Mouse (Mus musculus): ENCODE data around the gene Stc2.

Gene Stc2

GRCm38 (mm10) chr11:31369648-31370286 lies at the start of gene Stc2:
TSS of gene Stc2 (minus strand) at chr11:31370074.
- no peak for DNase-seq (ENCODE audit: low read depth, low spot score)

DNA sequence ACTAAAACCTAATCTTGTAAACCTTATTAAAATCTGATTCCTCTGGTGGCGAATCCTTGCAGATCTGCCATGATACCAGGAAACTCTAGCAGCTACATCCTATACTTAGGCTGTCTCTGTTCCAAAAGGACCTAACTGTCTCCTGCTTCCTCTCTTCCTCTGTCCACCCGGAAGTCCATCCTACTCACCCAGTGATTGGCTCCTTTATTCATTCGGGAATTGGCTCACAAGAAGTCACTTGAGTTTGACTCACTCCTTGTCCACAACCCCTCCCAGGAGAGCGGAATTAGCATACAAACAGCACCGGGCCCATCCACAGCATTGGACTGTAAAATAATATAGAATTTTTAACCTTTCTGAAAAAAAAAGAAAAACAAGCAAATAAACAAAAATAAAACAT lies 47.2 kb upstream of the Stc2 start:
- no peak for DNase-seq (ENCODE audit: low read depth, low spot score)

GRCm38 (mm10) chr11:31412376-31412775 lies 42.5 kb upstream of the Stc2 start:
- no peak for DNase-seq (ENCODE audit: low read depth, low spot score)

- DNase-seq (ENCODE audit: low read depth, low spot score), result no peak
Measured at GRCm38 (mm10) chr11:31406736-31407135, 36.9 kb upstream of the Stc2 start.

DNA sequence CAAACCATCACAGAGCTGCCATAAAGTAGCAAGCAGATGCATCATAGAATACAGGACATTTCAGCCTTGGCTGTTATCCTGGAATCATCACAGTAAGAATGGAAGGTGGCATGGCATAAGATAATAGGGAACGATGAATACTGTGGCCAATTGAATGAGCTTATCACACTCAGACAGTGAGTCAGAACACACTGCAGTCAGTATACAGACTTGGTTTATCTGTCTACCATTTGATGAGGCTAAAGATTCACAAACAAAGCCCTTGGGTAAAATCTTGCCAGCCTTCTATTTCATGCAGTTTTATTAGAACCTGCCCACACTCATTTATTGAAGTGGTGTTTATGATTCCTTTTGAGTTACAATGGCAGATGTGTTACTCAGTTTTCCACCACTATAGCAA lies 33.2 kb upstream of the Stc2 start:
- DNase-seq (ENCODE audit: low read depth, low spot score), result no peak

- DNase-seq (ENCODE audit: low read depth, low spot score), result no peak
Measured at GRCm38 (mm10) chr11:31398604-31399003, 28.7 kb upstream of the Stc2 start.

DNA sequence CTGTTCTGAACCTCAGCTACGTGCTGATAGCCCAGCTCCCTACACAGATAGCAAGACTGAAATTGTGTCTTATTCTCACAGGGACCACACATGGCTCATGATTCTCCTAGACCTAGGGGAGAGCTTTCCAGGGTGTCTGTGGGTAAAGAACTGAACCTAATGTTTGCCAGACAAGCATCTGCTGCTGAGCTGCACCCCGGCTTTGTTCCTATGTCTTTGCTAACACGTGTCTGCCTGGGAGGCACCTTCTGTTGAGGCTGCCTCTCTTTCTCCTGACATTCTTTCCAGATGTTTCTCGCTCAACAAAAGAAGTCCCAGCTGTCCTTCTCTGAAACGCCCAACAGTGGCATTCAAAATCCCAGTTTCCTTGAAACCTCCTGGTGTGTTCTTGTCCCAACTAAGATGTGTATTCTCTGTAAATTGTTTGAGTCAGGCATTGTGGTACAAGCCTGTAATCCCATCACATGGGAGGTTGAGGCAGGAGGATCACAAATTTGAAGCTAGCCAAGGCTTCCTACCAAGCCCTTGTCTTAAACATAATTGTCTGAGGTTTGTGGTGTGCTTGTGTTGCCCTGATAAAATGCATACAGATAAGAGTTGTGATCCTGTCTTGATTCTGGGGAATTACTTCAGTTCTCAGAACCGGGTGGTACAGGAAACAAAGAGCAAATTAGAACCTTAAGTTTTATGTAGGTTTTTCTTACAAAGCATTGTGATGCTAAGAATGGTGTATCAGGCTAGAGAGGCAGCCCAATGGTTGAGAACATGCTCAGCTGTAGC lies 27.0 kb upstream of the Stc2 start:
- DNase-seq (ENCODE audit: low read depth, low spot score), result no peak

DNA sequence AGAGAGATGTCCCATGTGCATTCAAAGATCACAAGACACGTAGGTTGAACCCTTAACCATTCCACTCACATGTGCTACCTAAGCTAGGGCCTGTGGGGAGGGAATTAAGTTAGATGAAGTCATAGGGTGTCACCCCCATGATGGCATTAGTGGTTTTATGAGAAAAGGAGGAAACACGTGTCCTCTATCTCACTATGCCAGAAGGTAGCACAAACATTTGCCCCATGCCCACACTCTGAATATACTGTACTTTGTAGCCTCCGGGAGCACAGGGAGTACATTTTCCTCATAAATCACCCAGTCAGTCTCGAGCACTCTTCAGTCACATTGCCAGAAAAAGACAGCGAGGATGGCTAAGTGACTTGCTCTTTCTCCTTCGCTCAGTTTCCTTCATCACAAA lies 24.2 kb upstream of the Stc2 start:
- no peak for DNase-seq (ENCODE audit: low read depth, low spot score)

- DNase-seq (ENCODE audit: low read depth, low spot score), result no peak
Measured at GRCm38 (mm10) chr11:31392340-31392739, 22.5 kb upstream of the Stc2 start.

DNA sequence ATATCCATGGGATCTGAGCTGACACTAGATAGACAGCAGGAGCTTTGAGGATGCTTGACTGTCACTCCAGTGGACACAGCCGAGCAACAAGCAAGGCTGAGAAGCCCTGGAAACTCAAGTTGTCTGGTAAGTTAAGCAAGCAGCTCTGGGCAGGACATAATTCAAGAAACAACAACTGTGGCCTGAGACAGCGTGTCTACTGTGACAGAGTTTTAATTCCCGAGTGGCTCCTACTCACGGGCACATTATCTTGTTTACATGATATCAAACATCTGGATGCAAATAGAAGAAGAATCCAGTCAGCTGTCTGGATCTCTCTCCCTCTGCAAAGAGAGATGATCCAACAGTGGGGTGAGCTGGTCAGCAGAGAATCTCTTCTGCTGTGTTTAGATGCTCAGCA lies 19.0 kb upstream of the Stc2 start:
- no peak for DNase-seq (ENCODE audit: low read depth, low spot score)

GRCm38 (mm10) chr11:31387526-31387925 lies 17.7 kb upstream of the Stc2 start:
- DNase-seq (ENCODE audit: low read depth, low spot score), result no peak

DNA sequence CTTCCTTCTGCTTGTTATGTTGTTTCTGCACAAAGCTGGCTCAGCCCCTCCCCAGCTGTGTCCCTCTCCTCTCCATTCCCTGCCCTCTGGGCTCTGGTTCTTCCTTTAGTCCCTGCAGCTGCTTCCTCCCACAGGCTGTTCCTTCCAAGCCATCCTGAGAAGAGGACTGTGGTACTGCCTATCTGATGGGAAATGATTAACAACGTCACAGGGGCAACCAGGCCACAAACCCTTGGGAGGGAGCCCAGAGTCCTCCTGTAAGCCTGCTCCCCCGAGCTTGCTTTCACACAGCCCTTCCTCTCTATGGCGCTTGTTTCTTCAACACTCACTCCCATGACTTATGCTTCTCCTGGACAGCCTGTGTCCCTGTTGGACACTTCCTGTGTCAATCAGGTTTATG lies 16.7 kb upstream of the Stc2 start:
- no peak for DNase-seq (ENCODE audit: low read depth, low spot score)

DNA sequence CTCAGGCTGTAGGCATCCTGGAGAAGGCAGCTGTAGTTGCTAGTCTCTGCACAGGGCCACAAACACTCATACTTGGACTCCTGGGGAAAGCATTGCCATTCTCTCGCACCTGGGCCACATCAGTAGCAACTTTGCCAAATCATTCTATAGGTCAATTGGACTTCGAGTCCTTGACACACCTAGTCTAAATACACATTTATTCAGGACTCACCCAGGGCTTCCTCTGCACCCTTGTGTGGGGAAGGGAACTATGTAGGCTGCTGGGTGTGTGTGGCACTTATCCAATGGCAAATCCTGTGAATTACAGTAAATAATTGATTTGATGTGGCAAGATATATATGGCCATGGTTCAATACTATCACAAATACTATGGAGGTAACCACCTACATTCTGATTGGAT lies 14.1 kb upstream of the Stc2 start:
- no peak for DNase-seq (ENCODE audit: low read depth, low spot score)

DNA sequence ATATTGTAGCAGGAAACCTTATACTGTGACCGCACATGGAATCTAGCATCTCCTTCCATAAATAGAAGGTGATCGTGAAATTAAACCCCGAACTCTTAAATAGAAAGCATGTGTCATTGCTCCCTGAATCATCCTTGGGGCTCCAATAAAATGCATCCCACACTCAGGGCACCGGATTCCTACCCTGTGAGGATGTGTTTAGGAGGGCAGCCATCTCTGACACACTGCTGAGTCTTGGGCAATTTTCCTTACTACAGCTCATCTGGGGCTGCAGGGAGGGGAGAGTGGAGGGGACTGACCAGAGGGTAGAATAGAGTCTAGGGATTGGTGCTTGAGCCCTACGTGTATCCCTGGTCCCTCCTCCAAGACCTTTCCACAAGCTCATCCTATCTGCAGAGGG lies 12.3 kb upstream of the Stc2 start:
- DNase-seq (ENCODE audit: low read depth, low spot score), result no peak

DNA sequence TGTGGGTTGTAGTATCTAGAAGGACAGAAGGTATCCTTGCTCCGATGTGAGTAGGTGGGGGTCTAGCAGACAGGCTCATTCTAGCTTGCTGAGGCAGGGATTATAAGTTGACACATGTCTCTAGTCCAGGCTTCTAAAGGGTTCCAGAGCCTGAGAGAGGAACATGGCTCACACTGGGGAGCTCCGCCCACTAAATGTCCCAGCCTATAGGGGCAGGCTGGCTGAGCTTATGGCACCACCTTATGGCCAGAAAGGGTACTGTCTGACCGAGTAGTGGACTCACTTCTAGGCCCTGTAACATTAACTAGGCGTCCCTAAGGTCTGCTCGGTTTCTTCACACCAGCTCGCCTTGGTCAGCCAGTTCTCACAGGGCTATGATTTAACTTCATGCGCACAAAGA lies 3.6 kb upstream of the Stc2 start:
- DNase-seq (ENCODE audit: low read depth, low spot score), result peak; percentile 63

DNA sequence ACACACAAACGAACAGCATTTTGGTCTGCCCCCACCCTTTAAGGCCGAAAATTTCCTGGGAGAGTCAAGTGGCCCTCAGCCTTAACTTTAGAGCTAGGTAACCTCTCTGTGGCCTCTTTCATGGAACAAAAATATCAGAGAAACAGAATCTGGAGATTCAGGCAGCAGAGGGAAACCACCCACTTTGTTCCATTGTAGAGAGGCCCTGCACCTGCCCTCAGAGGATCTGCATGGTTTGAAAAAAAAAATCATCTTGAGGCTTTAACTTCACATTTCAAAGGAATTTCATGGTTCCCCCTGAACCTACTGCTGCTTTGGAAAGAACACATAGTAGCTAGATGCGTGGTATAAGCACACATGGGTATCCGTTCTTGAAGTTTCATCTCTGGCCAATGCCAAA lies 2.3 kb upstream of the Stc2 start:
- no peak for DNase-seq (ENCODE audit: low read depth, low spot score)

DNA sequence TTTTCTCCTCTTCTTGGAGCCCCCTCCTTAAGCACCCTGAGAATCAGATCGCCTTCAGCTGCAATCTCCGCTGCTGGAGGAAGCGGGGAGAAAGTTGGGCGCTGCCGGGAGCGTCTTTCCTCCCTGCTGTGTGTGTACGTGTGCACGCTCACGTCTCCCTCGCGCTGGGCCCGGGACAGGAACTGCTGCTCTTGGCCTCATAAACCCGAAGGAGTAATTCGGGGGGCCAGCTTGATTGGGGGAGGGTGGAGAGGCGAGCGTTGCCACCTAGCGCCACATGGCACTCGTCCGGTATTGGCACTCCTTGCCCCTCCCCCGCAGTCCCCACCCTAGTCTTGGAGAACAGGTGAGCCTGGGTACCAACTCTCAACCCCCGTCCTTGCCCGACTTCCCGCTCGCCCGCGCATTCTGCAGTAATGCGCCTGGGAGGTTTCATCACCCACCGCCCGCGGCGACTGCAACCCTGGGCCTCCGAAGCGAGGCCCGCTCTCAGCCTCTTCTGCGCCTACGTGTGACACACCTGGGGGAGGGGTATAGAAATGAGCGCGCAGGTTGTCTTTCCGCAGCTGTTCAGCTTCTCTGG lies 1.5 kb upstream of the Stc2 start:
- no peak for DNase-seq (ENCODE audit: low read depth, low spot score)

DNA sequence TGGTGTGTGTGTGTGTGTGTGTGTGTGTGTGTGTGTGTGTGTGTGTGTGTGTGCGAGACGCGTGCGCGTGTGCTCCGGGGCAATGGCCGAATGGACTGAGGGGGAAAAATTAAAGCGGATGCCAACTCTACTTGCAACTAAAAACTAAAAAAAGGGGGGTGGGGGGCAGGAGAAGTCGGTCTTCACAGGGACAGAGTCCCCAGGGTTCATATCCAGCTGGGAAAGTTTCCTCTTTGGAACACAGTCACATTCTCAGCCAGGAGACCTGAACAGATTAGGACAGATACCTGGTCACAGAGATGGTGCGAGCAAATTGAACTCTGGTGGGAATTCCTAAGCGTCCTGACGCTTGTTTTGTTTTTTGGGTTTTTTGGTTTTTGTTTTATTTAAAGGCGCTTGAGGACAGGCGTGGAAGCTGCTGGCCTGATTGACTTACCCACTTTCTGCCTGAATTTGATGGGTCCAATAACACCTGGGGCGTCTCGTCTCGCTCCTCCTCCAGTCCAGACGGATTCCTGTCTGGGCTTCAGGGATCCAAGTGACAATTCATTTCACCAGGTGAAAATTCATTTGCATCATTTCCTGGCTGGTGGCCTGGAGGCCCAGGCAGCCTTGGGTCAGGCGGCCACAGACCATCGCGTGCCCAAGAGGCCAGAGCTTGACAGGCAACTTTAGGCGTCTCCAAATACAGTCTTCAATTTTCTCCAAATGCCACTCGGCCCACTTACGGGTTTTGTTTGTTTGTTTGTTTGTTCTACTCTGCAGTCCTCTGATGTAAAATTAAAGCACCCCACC lies 759 bp upstream of the Stc2 start:
- no peak for DNase-seq (ENCODE audit: low read depth, low spot score)

DNA sequence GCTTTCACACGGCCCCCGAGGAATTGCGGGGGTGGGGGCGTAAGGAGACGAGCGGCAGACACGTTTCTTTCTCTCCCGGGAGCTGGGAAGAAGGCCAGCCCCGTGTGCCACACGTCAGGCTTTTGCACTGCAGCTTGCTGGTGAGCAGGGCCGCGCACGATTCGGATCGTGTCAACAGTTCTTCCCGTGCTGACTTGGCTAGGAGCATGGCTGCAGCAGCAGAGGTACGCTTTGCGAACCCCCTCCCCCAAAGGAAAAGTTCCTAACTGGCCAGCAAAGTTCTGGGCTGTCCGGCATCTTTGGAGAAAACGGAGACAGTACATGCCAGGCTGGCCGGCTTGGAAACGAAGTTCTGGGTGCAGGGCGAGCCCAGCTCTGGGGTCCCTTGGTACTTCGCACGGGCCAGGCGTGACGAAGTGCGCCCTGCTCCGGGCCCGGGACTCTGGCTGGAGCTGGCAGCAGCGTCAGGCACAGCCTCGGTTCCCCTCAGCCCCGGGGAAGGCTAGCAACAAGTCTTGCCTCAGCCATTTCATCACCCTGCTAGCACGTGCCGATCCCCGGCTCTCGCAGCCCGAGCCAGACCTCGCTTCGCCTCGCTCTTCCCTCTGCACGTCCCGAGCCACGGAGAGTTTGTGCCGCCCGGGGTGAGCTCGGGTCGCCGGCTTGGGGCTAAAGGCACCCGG lies 768 bp downstream of the Stc2 start:
- no peak for DNase-seq (ENCODE audit: low read depth, low spot score)

- DNase-seq (ENCODE audit: low read depth, low spot score), result no peak
Measured at GRCm38 (mm10) chr11:31368252-31368964, 1.5 kb downstream of the Stc2 start.

DNA sequence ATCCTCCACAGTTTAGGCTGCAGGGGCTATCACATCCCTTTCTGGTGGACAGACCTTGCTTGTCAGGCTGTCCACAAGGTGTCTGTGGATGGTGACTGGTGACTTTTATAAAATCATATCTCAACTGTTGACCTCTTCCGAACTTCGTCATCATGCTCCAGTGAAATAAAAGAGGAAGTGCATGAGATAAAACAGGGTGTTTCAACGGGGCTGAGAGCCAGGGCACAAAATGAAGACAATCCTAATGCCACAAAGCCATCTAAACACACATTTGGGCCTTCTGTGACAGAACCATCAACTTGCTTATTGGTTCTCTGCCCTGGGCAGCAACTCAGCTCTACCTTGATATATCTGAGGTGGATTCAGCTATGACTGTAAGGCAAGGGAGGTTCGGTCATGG lies 3.0 kb downstream of the Stc2 start:
- DNase-seq (ENCODE audit: low read depth, low spot score), result no peak
